Mouse (Mus musculus) myocyte (in vitro differentiated cells): Measurements from ENCODE around the gene Slc44a1. TPM values are rescaled to one million over a fixed set of nuclear protein-coding genes. Genes with fewer than 3 reads are reported as not detected.

ENCODE experiments used
- H3K27me3 ChIP-seq: one replicate; pipeline ENCODE4 v1.6.1; 2011; ENCODE audit not compliant: control insufficient read depth, insufficient read depth, insufficient read length
- H3K36me3 ChIP-seq: one replicate; pipeline ENCODE4 v1.6.1; 2011; ENCODE audit not compliant: control insufficient read depth, insufficient read depth
- H3K4me2 ChIP-seq: one replicate; pipeline ENCODE4 v1.6.1; 2011; ENCODE audit warnings: low read depth, control low read depth
- H3K4me3 ChIP-seq: one replicate; pipeline ENCODE4 v1.5.1; 2011; ENCODE audit warnings: mild to moderate bottlenecking, control low read depth, moderate library complexity
- H3K79me2 ChIP-seq: one replicate; pipeline ENCODE4 v1.6.1; 2011; ENCODE audit not compliant: control insufficient read depth, insufficient read depth
- H3ac ChIP-seq: one replicate; pipeline ENCODE4 v1.6.1; 2011; ENCODE audit not compliant: control insufficient read depth, insufficient read length
- CEBPB ChIP-seq: IDR thresholded peaks from 2 replicates; pipeline ENCODE4 v1.6.1; 2011; ENCODE audit warnings: mild to moderate bottlenecking, moderate library complexity; ENCODE audit not compliant: poor library complexity, insufficient read depth, severe bottlenecking
- E2F4 ChIP-seq: IDR thresholded peaks from one replicate; pipeline ENCODE4 v1.6.1; 2011; ENCODE audit warnings: mild to moderate bottlenecking, control low read depth, moderate library complexity; ENCODE audit not compliant: insufficient read depth
- MAX ChIP-seq: IDR thresholded peaks from one replicate; pipeline ENCODE4 v1.6.1; 2011; ENCODE audit warnings: low read depth, mild to moderate bottlenecking, control low read depth
- MYOD1 ChIP-seq, 3 experiments: IDR thresholded peaks; one replicate each; pipeline ENCODE4 v1.6.1; 2011; ENCODE audit warnings: control low read depth in 2 of 3, low read depth in 2 of 3, mild to moderate bottlenecking in 2 of 3, moderate library complexity in 1 of 3; ENCODE audit not compliant: insufficient read length in 2 of 3, control insufficient read depth in 1 of 3
- MYOG ChIP-seq, 3 experiments: IDR thresholded peaks; one replicate each; pipeline ENCODE4 v1.6.1; 2011; ENCODE audit warnings: control low read depth in 2 of 3, low read depth in 2 of 3, mild to moderate bottlenecking in 2 of 3; ENCODE audit not compliant: insufficient read length in 2 of 3, control insufficient read depth in 1 of 3, insufficient read depth in 1 of 3
- POLR2A ChIP-seq: IDR thresholded peaks from one replicate; pipeline ENCODE4 v1.6.1; 2011; ENCODE audit warnings: low read depth, mild to moderate bottlenecking, control low read depth, moderate library complexity; ENCODE audit not compliant: insufficient read length
- POLR2AphosphoS2 ChIP-seq: IDR thresholded peaks from one replicate; pipeline ENCODE4 v1.6.1; 2011; ENCODE audit warnings: low read depth, control low read depth; ENCODE audit not compliant: insufficient read length
- REST ChIP-seq: IDR thresholded peaks from one replicate; pipeline ENCODE4 v1.6.1; 2011; ENCODE audit warnings: mild to moderate bottlenecking, control low read depth, moderate library complexity; ENCODE audit not compliant: insufficient read depth, insufficient read length
- SRF ChIP-seq: IDR thresholded peaks from one replicate; pipeline ENCODE4 v1.6.1; 2011; ENCODE audit warnings: low read depth; ENCODE audit not compliant: control insufficient read depth, insufficient read length
- TCF12 ChIP-seq: IDR thresholded peaks from one replicate; pipeline ENCODE4 v1.6.1; 2011; ENCODE audit warnings: mild to moderate bottlenecking, control low read depth; ENCODE audit not compliant: poor library complexity, insufficient read depth, severe bottlenecking
- TCF3 ChIP-seq: IDR thresholded peaks from one replicate; pipeline ENCODE4 v1.6.1; 2011; ENCODE audit warnings: low read depth, control low read depth; ENCODE audit not compliant: insufficient read length
- USF1 ChIP-seq: IDR thresholded peaks from one replicate; pipeline ENCODE4 v1.6.1; 2011; ENCODE audit warnings: low read depth, mild to moderate bottlenecking, control low read depth, moderate library complexity
- polyA plus RNA-seq: library from polyadenylated mRNA; unstranded; fragments of >200 nt; fragmentation: generic; extraction: Trizol; gene quantifications from one replicate; pipeline ENCODE4 v1.2.1, GENCODE M21; 2012; ENCODE audit warnings: missing spikeins

Slc44a1 gene
- polyA plus RNA-seq, 1 experiment, result 43.7 TPM

- Histone ChIP-seq H3K36me3 (peaks cover 38% of the 10 kb centered on the region), H3K4me2 (no peak overlapping the region), H3K27me3 (no peaks in the 10 kb centered on the region), H3K79me2 (no peaks in the 10 kb centered on the region), H3ac (no peak overlapping the region), H3K4me3 (no peak overlapping the region)
- no peak for TF ChIP-seq E2F4
- TF ChIP-seq MAX, result no peak
- TF ChIP-seq MYOG (IDR thresholded peaks at IDR 0.05; ENCODE audit: control insufficient read depth in 1 of 3, insufficient read depth in 1 of 3, insufficient read length in 2 of 3, low read depth in 2 of 3), result no peak
- no peak for TF ChIP-seq SRF
- no peak for TF ChIP-seq MYOD1 (IDR thresholded peaks at IDR 0.05; ENCODE audit: control insufficient read depth in 1 of 3, insufficient read length in 2 of 3, low read depth in 2 of 3)
- TF ChIP-seq POLR2A, result no peak
- no peak for TF ChIP-seq TCF12
- TF ChIP-seq CEBPB, result no peak
- TF ChIP-seq USF1, result no peak
- no peak for TF ChIP-seq POLR2AphosphoS2
- TF ChIP-seq REST, result no peak
- no peak for TF ChIP-seq TCF3
Observed at GRCm38 (mm10) chr4:53539929-53540328, 99.7 kb downstream of the Slc44a1 start.

- no peak for TF ChIP-seq MYOG (IDR thresholded peaks at IDR 0.05; ENCODE audit: control insufficient read depth in 1 of 3, insufficient read depth in 1 of 3, insufficient read length in 2 of 3, low read depth in 2 of 3)
- TF ChIP-seq USF1, result no peak
- no peaks in the 10 kb centered on the region for H3K27me3 ChIP-seq
- H3K79me2 ChIP-seq, result no peaks in the 10 kb centered on the region
- no peak overlapping the region for H3ac ChIP-seq
- H3K4me2 ChIP-seq, result no peak overlapping the region
- no peak overlapping the region for H3K4me3 ChIP-seq
- peaks cover 40% of the 10 kb centered on the region for H3K36me3 ChIP-seq
Observed at GRCm38 (mm10) chr4:53543421-53543820, 103.2 kb downstream of the Slc44a1 start.

GRCm38 (mm10) chr4:53544889-53545288 lies 104.7 kb downstream of the Slc44a1 start:
- Histone ChIP-seq H3ac (no peak overlapping the region), H3K36me3 (peaks cover 35% of the 10 kb centered on the region), H3K4me2 (no peak overlapping the region), H3K79me2 (no peaks in the 10 kb centered on the region), H3K4me3 (no peak overlapping the region), H3K27me3 (no peaks in the 10 kb centered on the region)
- TF ChIP-seq REST (no peak), SRF (no peak), TCF12 (no peak), USF1 (no peak), POLR2AphosphoS2 (no peak), MAX (no peak), E2F4 (no peak), MYOD1 (IDR thresholded peaks at IDR 0.05; ENCODE audit: control insufficient read depth in 1 of 3, insufficient read length in 2 of 3, low read depth in 2 of 3) (no peak), CEBPB (no peak), POLR2A (no peak), MYOG (IDR thresholded peaks at IDR 0.05; ENCODE audit: control insufficient read depth in 1 of 3, insufficient read depth in 1 of 3, insufficient read length in 2 of 3, low read depth in 2 of 3) (no peak), TCF3 (no peak)

- no peak overlapping the region for H3K4me3 ChIP-seq
- no peaks in the 10 kb centered on the region for H3K79me2 ChIP-seq
- H3ac ChIP-seq, result no peak overlapping the region
- TF ChIP-seq POLR2AphosphoS2 (no peak), CEBPB (no peak), SRF (no peak), USF1 (no peak), MYOG (IDR thresholded peaks at IDR 0.05; ENCODE audit: control insufficient read depth in 1 of 3, insufficient read depth in 1 of 3, insufficient read length in 2 of 3, low read depth in 2 of 3) (no peak), E2F4 (no peak), MYOD1 (IDR thresholded peaks at IDR 0.05; ENCODE audit: control insufficient read depth in 1 of 3, insufficient read length in 2 of 3, low read depth in 2 of 3) (no peak), MAX (no peak), TCF3 (no peak), REST (no peak), TCF12 (no peak)
- H3K27me3 ChIP-seq, result no peaks in the 10 kb centered on the region
- H3K4me2 ChIP-seq, result no peak overlapping the region
- peaks cover 29% of the 10 kb centered on the region for H3K36me3 ChIP-seq
Observed at GRCm38 (mm10) chr4:53547381-53547780, 107.2 kb downstream of the Slc44a1 start.

DNA sequence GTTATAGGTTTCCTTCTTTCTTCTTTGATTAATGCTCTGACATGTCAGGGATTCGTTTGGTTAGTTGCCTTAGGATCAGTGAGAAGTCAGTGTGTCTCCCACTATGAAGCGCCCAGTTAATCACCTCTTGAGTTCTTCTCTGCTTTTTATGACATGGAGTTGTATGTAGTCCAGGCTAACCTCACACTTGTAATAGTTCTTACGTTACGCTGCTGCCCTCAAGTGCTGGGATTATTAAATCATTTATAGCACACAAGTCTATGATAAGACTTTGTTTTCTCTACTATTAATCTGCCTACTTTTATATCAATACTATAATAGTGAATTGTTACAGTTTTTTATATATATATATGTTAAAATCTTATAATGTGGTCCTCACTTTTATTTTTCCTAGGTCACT lies 109.2 kb downstream of the Slc44a1 start:
- no peak overlapping the region for H3K4me2 ChIP-seq
- no peak overlapping the region for H3ac ChIP-seq
- H3K36me3 ChIP-seq, result peaks cover 29% of the 10 kb centered on the region
- no peak for TF ChIP-seq MYOD1 (IDR thresholded peaks at IDR 0.05; ENCODE audit: control insufficient read depth in 1 of 3, insufficient read length in 2 of 3, low read depth in 2 of 3)
- no peak for TF ChIP-seq MYOG (IDR thresholded peaks at IDR 0.05; ENCODE audit: control insufficient read depth in 1 of 3, insufficient read depth in 1 of 3, insufficient read length in 2 of 3, low read depth in 2 of 3)
- no peak for TF ChIP-seq E2F4
- no peak for TF ChIP-seq SRF
- no peak for TF ChIP-seq USF1
- TF ChIP-seq TCF3, result no peak
- no peak for TF ChIP-seq POLR2A
- no peak for TF ChIP-seq CEBPB
- no peak for TF ChIP-seq POLR2AphosphoS2
- no peak for TF ChIP-seq TCF12
- no peak for TF ChIP-seq REST
- no peak for TF ChIP-seq MAX
- H3K27me3 ChIP-seq, result no peaks in the 10 kb centered on the region
- H3K79me2 ChIP-seq, result no peaks in the 10 kb centered on the region
- no peak overlapping the region for H3K4me3 ChIP-seq
